Mouse (Mus musculus): ENCODE measurements around the gene Gpr89.

The Gpr89 gene

DNA sequence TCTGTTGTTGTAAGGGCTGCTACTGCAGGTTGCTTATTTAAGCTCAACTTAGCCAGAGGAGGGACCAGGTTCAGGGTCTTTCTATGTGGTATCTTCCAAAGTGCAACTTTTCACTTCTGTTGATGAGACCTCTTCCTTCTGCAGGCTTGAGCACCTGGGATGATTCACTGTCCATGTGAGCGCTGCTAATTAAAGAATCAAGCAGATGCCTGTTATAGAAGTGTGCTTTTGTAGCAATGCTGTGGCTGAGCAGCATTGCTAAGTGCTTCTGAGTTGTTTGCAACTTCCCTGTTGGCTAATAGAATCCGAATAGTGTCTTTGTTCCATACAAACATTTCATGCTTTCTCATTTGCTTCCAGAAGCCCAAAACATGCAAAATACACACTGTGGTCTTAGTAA lies 34.9 kb downstream of the Gpr89 start:
- no peak for DNase-seq (ENCODE audit: low read depth, low spot score)

DNA sequence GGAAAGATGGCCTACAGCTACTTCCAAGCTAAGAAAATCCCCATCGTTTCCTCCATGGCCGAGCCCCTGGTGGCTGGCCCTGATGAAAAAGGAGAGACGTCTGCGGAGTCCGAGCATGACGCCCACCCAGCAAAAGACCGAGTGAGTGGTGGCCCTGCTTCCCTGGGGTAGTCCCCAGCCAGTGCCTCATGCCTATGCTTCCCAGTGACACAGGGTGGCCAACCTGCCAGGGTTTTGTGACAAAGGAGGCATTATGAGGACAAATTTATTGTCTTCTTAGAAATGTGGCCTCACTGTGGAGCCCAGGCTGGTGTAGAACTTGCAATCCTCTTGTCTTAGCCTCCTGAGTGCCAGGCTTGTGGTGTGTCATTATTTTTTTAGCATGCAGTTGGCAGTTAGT lies 36.1 kb downstream of the Gpr89 start:
- DNase-seq (ENCODE audit: low read depth, low spot score), result no peak

DNA sequence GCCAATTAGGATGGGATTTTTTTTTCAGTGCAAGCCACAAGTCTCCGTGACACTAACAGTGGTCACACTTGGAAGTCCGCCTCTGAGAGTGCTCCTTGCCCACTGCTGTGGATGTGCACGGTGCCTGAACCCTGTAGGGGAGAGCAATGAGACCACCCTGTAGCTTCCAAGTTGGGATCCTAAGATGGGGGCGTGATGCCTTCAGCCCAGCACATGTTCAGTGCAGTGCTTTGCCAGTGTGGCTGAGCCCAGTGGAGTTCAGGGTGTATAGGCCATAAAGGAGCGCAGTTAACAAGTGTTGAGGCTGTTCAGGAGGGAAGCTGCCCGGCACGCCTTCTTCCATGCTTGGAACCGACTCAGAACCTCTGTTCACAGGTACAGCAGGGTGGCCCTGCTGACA lies 36.6 kb downstream of the Gpr89 start:
- DNase-seq (ENCODE audit: low read depth, low spot score), result no peak

DNA sequence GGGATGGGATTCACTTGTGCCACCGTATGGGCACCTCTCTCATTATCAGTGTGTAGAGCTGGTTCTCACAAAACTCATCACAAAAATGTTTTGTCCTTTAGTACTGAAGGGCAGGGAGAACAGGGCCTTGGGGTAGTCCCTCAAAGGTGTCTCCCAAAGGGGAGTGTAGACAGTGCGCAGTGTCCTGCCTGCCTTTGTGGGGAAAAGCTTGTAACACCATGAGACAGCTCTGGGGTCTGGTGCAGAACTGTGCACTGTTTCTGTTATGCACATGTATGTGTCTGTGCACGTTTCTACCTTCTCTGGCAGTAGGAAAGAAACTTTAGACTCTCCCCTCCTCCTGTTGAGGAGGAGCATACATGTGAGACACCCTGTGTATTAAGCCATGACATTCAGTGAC lies 37.3 kb downstream of the Gpr89 start:
- no peak for DNase-seq (ENCODE audit: low read depth, low spot score)

DNA sequence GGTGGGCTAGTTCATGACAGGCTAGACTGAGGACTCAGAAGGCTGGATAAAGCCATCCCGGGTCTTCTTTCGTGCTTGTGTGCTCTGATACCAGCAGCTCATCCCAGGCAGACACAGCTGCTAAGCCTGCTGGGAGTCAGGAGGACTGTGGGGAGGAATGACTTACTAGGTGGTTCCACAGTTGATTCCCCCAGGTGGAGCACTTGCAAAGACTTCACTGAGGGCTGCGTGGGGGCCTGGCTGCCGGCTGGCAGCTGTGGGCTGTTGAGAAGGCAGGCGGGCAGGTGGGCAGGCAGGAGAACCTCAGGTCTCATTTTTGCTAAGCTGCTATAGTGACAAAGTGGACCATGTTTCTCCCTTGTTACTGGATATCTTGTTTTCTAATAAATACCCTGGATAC lies 44.6 kb downstream of the Gpr89 start:
- no peak for DNase-seq (ENCODE audit: low read depth, low spot score)

DNA sequence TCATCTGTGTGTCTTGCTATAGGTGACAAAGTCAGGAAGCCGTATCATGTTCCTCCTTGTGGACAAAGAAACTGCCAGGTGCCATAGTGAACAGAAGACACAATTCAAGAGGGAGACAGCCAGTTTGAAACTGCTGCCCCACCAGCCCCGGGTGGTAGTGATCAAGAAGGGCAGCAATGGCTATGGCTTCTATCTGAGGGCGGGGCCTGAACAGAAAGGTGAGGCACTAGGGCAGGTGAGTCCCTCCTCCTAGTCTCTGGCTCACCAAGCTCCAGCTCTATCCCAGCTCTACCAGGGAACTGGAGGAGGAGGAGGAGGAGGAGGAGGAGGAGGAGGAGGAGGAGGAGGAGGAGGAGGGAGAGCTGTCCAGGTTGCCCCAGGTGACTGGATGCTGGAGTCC lies 49.3 kb downstream of the Gpr89 start:
- DNase-seq (ENCODE audit: low read depth, low spot score), result no peak

DNA sequence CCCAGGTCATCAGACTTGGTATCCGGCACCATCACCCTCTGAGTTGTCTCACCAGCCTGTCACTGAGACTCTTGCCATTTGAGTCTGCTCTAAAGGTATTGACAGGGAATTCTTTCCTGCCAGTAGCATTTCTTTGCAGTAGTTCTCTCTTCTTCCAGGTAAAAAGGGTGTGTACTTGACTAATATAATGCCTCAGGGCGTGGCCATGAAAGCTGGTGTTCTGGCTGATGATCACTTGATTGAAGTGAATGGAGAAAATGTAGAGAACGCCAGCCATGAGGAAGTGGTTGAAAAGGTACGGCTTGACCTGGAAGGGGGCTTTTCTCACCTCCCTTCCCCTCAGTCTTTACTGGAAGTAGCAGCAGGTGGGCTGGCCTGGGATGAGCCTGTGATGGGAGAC lies 50.8 kb downstream of the Gpr89 start:
- DNase-seq (ENCODE audit: low read depth, low spot score), result no peak

DNA sequence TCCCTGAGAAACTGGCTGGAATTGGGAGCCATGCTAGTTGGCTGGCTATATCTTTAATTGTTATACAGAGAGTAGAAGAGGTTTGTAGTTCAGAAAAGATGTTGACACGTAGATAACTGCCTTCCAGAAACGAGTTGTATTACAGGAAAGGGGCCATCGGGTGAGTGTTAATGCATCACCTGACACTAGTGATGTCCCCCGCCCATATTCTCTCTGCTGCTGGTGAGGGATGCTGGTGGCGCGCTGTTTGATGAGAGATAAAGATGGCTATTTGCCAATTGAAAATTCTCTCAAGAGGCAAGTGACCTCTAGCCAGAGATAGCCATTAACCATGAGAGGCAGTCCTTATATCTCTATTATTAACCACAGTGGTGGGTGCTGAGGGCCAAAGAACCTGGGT lies 52.6 kb downstream of the Gpr89 start:
- DNase-seq (ENCODE audit: low read depth, low spot score), result no peak

DNA sequence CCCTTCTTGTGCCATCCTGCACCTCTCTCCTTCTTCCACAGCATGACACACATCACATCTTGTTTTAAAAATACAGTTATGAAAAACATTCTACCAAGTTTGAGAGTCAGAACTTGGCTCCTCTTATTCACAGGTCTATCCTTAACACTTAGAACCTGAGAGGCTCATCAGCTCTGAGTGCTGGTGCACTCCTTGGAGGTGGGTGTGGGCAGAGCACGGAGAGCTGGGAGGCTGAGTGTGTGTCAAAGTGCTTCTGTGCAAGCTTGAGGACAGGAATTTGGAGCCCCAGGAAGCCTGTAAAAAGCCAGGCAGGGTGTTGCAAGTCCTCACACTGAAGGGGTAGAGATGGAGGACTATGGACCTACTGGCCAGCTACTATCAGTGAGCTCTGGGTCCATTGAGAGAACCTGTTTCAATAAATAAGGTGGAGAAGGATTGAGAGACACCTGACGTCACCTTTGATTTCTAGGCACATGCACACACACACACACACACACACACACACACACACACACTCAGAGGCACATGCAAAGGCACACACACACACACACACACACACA lies 55.9 kb downstream of the Gpr89 start:
- no peak for DNase-seq (ENCODE audit: low read depth, low spot score)

DNA sequence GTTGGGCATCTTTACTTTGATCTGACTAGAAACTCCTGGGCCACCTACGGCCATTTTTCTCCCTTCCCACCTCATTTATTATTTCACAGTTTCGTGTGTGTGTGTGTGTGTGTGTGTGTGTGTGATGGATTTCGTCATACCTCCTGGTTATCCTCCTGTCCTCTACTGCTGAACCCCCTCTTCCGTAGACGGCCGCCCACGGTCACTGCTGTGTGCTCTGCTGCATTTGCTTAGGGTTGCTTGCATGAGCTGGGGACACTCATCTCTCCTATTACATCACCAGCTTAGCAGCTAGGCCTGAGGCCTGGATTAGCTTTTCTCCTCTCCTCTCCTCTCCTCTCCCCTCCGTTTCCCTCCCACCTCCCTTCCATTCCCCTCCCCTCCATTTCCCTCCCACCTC lies 56.7 kb downstream of the Gpr89 start:
- DNase-seq (ENCODE audit: low read depth, low spot score), result no peak

DNA sequence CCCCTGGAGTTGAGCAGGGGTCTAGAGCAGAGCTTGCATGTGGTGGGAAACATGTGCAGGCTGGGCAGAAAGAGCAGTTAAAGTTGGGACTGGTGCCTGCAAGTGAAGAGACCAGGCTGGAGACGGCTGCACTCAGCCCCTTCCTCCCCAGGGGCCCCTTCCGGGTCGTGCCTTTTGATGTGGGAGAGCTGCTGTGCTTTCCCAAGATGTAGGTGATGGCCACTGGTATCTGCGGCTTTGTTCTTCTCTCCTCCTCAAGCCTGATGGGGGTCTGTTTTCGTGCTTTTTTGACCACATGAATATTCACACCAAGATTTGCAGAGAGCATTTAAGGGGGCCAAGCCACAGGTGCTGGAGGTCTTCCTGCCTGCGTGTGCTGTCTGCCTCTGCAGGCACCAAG lies 57.5 kb downstream of the Gpr89 start:
- no peak for DNase-seq (ENCODE audit: low read depth, low spot score)

DNA sequence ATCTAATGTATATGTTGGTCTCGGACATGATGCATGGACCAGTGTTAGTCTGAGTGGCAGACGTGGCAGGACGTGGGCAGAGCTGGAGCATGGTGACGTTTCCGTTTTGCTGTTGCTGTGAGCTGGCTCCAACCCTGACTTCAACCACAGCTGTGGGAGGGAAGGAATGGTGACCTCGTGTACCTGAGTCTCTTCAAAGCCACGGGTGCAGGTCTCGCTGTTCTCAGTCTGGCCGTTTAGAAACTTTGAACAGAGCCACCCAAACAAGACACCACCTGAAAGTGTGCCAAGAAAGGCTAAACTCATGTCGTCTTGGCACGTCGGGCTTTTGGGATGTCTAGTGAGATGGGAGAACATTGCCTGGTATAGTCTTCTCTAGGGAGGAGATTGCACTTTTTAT lies 58.2 kb downstream of the Gpr89 start:
- no peak for DNase-seq (ENCODE audit: low read depth, low spot score)

DNA sequence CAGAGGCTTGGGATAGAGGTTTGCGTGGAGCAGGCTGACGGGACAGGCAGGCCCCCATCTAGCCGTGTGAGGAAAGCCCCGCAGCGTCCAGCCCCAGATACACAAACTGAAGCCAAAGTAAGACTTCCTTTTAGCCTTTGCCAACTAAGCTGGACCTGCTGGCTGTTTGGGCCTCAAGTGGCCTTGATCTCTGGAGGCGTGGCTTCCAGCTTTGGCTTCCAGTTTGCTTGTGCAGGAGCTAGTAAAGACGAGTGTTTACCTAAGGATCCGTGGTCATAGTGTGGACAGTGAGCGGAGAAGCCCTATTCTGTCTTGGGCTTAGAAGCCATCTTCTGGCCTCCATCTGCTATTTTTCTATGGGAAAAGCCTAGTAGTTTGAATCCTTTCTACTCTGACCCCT lies 59.3 kb downstream of the Gpr89 start:
- no peak for DNase-seq (ENCODE audit: low read depth, low spot score)

DNA sequence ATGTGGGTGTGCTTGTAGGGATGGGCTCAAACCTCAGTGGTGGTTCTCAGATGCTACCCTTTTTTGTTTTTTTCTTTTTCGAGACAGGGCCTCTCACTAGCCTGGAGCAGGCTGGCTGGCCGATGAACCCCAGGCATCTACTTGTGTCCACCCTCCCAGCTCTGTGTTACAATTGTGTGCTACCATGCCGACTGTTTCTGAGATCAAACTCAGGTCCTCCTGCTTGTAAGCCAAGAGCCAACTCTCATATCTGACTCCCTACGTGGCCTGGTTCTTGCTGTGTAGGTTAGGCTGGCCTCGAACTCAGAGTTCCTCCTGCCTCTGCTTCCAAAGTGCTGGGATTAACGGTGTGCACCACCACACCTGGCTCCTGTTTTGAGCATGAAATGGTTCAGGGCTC lies 60.0 kb downstream of the Gpr89 start:
- no peak for DNase-seq (ENCODE audit: low read depth, low spot score)

DNA sequence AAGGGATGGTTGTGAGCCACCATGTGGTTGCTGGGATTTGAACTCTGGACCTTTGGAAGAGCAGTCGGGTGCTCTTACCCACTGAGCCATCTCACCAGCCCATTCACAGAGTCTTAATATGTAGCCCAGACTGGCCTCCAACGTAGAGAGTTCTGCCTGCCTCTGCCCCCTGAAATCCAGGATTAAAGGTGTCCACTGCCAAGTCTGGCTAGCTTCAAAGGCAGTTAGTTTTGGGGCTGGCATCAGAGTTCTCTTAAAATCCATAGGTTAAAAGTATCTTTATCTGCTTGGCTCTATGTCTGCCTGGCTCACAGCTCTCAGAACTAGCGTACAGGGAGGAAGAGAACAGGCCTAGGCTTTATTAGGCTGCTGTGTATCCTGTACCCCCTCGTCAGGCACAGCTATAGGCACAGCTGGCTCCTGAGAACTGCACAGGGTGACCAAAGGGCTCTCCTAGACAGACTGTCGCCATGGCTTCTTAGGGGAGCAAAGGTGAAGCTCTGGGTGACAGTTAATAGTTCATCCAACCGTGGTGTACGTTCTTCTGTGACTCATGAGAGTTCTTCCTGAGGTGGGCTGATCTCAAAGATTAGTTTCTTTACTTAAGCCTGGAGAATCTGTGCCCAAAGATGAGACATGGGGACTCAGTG lies 66.0 kb downstream of the Gpr89 start:
- no peak for DNase-seq (ENCODE audit: low read depth, low spot score)

DNA sequence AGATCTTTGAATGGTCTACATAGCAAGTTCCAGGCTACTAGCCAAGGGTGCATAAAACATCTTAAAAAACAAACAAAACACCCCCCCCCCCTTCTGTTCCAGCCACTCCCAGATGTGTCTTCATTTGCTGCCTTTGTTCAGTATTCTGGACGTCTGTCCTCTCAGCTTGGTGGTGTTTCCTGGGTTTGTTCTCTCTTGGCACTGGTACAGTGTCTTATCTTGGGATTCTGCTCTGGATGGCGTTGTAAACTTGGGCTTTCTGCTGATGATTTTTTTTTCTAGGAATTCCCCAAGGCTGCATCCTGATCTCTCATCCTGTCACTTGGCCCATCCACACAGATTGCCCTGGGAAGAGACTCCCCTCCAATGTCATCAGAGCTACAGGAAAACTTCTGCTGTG lies 68.7 kb downstream of the Gpr89 start:
- DNase-seq (ENCODE audit: low read depth, low spot score), result no peak

DNA sequence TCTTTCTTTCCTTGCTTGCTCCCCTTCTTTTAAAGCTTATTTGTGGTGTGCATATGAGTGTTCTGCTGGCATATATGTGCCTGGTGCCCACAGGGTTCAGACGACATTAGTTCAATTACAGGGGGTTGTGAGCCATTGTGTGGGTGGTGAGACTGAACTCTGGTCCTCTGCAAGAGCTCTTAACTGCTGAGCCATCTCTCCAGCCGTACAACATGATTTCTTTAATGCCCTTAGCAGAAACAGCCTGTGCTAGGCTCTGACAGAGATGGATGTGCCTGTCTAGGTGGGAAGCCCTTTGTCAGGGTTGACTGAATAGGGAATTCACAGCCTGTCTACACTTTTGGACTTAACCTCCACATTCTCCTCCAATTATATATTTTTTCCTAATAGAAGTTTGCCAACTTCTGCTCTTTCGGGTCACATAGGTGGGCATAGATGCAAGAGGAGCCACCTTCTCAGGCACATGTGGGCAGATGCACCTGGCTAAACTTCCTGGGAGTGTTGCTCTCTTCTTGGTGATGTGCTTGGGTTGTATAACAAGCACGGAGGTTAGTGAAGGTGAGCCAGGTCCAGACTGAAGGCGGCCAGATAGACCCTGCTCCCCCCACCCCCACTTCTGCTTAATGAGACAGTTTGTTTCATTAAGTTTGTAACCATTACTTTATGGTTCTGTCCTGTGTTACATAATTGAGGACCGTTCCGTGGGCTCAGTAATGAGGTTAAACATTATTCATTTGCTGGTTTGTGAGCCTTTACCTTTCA lies 70.4 kb downstream of the Gpr89 start:
- no peak for DNase-seq (ENCODE audit: low read depth, low spot score)

DNA sequence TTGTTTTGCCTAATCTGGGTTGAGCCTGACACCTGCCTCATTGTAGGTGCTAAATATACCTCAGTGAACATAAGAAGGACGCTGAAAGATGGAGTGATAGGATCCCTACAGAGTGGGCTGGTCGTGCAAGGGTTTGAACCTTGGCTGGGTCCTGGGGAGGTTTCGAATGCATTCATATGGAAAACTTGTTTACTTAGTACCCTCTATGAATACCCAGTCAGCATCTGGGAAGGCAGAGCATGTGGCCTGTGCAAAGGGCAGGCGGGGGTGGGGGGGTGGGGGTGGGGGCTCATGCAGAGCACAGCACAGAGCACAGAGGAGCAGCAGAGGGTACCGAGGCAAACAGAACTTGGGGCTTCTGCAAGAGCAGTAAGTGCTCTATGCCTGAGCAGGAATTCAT lies 72.2 kb downstream of the Gpr89 start:
- DNase-seq (ENCODE audit: low read depth, low spot score), result no peak

DNA sequence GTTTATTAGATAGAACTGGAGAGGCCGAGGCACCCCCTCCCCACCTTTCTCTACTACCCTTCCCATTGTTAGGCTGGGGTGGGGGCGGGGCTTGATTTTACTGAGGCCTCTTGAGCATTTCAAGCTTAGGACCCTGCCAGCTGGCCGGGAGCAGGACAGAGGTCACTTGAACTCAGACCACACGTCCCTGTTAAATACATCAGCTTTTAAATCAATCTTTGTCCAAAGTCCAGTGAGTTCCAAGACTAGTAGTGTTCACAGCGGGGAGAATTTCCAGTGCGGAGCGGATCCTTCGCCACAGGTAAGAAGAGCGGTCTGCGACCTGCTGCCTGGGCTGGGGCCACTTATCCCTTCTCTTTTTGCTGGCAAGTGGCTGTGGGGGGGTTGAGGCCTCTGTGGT lies 75.3 kb downstream of the Gpr89 start:
- DNase-seq (ENCODE audit: low read depth, low spot score), result no peak

DNA sequence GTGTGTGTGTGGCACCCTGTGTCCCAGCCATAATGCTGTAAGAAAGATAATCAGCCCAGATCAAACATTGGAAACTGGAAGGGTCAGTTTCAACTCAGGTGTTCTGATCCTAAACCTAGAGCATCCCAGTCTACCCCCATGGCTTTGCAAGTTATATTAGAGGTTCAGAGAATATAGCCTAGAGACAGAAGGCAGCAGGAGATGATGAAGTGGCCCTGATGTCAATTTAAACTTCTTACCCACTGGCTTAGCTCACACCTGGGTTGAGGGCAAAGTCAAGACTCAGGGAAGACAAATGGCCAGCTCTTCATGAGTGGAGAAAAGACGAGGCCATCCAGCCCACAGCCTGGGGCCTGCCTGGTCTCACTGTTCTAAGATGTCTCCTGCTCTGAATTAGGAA lies 76.2 kb downstream of the Gpr89 start, which contains the start of the genes Pdzk1 and Cd160:
TSS of gene Pdzk1 (plus strand) at position 301 of the 400 bp plus-strand sequence.
TSS of gene Cd160 (minus strand) at position 368 of the 400 bp plus-strand sequence.
- DNase-seq (ENCODE audit: low read depth, low spot score), result no peak

DNA sequence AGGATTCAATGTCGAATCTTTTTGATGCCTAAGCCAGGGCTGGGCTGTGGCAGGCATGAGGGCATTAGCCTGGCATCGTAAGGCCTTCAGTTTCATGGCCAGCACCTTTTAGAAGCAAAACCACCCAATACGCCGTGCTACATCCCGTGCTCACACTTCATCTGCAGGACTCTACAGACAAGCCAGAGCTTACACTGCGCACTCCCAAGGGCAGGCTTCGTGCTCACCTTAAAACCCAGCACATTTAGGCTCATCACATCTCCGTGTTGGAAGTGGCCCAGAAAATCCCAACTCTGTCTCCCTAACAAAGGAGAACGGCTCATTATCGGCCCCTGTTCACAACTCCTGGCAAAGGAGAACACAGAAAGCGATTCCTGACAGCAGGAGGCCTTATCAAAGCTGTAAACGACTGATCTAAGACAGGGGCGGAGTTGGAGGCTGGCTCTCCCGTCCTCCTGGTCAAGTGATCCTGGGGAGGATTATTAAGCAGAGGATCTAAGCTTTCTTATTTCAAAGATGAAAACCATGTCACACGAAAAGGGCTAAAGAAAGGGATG lies 76.8 kb downstream of the Gpr89 start:
- no peak for DNase-seq (ENCODE audit: low read depth, low spot score)

DNA sequence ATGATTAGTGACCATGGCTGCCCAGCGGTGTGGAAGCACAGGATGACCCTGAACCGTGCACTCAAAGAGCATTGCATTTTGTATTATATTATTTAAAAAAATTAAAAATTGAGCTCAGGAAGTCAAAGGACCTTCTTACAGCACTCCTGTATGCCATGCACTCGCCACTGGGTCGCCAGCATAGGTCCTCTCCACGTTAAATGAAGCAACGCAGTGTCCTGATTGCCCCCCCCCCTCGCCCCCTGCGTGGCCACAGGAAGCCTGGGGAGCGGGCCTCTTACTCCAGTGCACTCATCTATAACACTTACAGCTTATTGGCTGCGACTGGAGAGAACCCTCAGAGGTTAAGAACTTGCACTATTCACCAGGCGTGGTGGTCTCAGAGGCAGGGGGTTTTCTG lies 79.9 kb downstream of the Gpr89 start:
- DNase-seq (ENCODE audit: low read depth, low spot score), result no peak

DNA sequence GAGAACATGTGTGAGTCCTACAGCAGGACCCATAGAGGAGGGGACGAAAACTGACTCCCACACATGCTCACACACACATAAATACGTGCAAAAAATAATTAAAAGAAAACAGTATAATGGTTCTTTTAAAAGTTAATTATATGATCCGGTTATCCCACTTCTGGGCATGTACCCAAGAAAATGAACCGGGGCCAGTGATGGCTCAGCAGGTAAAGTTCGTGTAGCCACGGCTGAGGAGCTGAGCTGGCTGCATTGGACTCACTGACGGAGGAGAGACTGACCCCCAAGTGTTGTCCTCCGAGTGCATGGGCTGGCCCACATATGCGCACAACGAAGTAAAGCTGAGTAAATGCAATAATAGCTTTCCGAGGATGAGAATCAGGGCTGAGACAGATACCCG lies 80.5 kb downstream of the Gpr89 start:
- DNase-seq (ENCODE audit: low read depth, low spot score), result no peak
